Mouse (Mus musculus) brain, adult 2 months (tissue): ENCODE results near the gene Celf2.

Source experiments
- DNase-seq: peaks from one replicate; pipeline ENCODE4 v3.0.0; 2011; ENCODE audit warnings: low read depth, low spot score

The Celf2 gene

GRCm38 (mm10) chr2:6739998-6740668 lies 769.2 kb downstream of the Celf2 start:
- DNase-seq = peak; percentile 74

- no peak for DNase-seq
Observed at GRCm38 (mm10) chr2:6732026-6732425, 777.3 kb downstream of the Celf2 start.

- DNase-seq = no peak
Observed at GRCm38 (mm10) chr2:6730860-6731259, 778.5 kb downstream of the Celf2 start.

- no peak for DNase-seq
Observed at GRCm38 (mm10) chr2:6729984-6730383, 779.4 kb downstream of the Celf2 start.

GRCm38 (mm10) chr2:6728840-6729252 lies 780.5 kb downstream of the Celf2 start:
- DNase-seq = no peak

- peak; percentile 50 for DNase-seq
Observed at GRCm38 (mm10) chr2:6727366-6727765, 782.0 kb downstream of the Celf2 start.

GRCm38 (mm10) chr2:6726071-6726470 lies 783.3 kb downstream of the Celf2 start:
- DNase-seq = peak; percentile 81

- no peak for DNase-seq
Observed at GRCm38 (mm10) chr2:6723602-6724001, 785.8 kb downstream of the Celf2 start.

GRCm38 (mm10) chr2:6721460-6722401 lies 787.6 kb downstream of the Celf2 start:
- DNase-seq = peak; percentile 94

GRCm38 (mm10) chr2:6720753-6721459 lies 788.5 kb downstream of the Celf2 start:
- DNase-seq = peak; percentile 84

GRCm38 (mm10) chr2:6718864-6719263 lies 790.5 kb downstream of the Celf2 start:
- DNase-seq = no peak

- DNase-seq = no peak
Observed at GRCm38 (mm10) chr2:6717953-6718352, 791.4 kb downstream of the Celf2 start.

- no peak for DNase-seq
Observed at GRCm38 (mm10) chr2:6715562-6715961, 793.8 kb downstream of the Celf2 start.

GRCm38 (mm10) chr2:6713529-6713928 lies 795.8 kb downstream of the Celf2 start:
- no peak for DNase-seq

GRCm38 (mm10) chr2:6710687-6711430 lies 798.5 kb downstream of the Celf2 start:
- no peak for DNase-seq

- no peak for DNase-seq
Observed at GRCm38 (mm10) chr2:6707959-6708519, 801.3 kb downstream of the Celf2 start.

- no peak for DNase-seq
Observed at GRCm38 (mm10) chr2:6707276-6707675, 802.1 kb downstream of the Celf2 start.

- DNase-seq = no peak
Observed at GRCm38 (mm10) chr2:6705929-6706739, 803.2 kb downstream of the Celf2 start.

GRCm38 (mm10) chr2:6705475-6705874 lies 803.9 kb downstream of the Celf2 start:
- DNase-seq = peak; percentile 50

- DNase-seq = no peak
Observed at GRCm38 (mm10) chr2:6704804-6705203, 804.6 kb downstream of the Celf2 start.
